Mouse (Mus musculus): ENCODE data around the gene Card9. TPM values are rescaled to one million over a fixed set of nuclear protein-coding genes. Genes with fewer than 3 reads are reported as not detected.
"Not testable (repeated sequence)": the region's sequence is repeated elsewhere in the genome, so short reads cannot be mapped to it uniquely, and the experiment has no call there.

The Card9 gene
- total and polyA plus RNA-seq, 2 experiments from 2014 or later: 0.31 to 1.5 TPM

GRCm38 (mm10) chr2:26390954-26391353, 30.2 kb upstream of the Card9 start:
- TF ChIP-seq CTCF (IDR thresholded peaks at IDR 0.05; ENCODE audit: low read depth): no peak
- TF ChIP-seq EP300 (IDR thresholded peaks at IDR 0.05; ENCODE audit: low read depth): no peak
- 81% methylated on average over 3 of the region's 3 CpGs for WGBS
- Histone ChIP-seq H3K9ac (replicated peaks; ENCODE audit: low read depth, low read length) (no peak overlapping the region), H3K9me3 (replicated peaks; ENCODE audit: control insufficient read depth, low read length) (no peaks in the 10 kb centered on the region), H3K27ac (ENCODE audit: low read depth) (no peak overlapping the region), H3K4me2 (ENCODE audit: low read depth, low read length) (no peak overlapping the region), H3K4me3 (ENCODE audit: low read depth, low read length) (no peak overlapping the region), H3K4me1 (ENCODE audit: control insufficient read depth, insufficient read depth) (peaks cover 10% of the 10 kb centered on the region), H3K27me3 (ENCODE audit: control insufficient read depth, insufficient read depth, low read length) (no peaks in the 10 kb centered on the region), H3K36me3 (replicated peaks; ENCODE audit: control insufficient read depth, insufficient read depth, low read length) (peaks cover 74% of the 10 kb centered on the region)
- ATAC-seq (ENCODE audit: insufficient read depth, low read depth) (no peak), DNase-seq (ENCODE audit: low spot score) (no peak)

DNA sequence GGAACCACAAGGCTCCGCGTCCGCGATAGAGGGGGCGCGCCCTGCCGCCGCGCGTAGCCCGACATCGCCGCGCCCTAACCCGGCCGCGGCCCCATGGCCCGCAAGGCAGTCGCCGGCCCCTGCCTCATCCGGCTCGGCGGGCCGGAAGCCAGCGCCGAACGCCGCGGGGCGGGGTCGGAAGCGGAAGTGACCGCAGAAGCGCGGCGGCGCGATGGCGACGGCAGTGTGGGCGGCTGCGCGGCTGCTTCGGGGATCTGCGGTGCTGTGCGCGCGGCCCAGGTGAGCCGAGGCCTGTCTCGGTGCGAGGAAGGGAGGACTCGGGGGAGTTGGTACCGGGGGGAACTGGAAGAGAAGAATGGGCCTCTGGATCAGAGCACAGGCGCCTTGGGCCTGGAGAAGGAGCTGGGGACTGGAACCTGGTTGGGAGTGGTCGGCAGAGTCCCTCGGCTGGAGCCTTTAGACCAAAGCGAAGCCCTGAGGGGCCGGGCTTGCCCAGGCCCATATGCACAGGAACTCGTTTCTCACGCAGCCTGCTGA, 28.5 kb upstream of the Card9 start, which contains the start of the genes Entr1 and Pmpca:
Gene Entr1, minus strand, starts transcription at position 163 of the 537 bp plus-strand sequence.
Gene Pmpca, plus strand, starts transcription at position 186 of the 537 bp plus-strand sequence.
- no peak for TF ChIP-seq EP300 (IDR thresholded peaks at IDR 0.05; ENCODE audit: low read depth)
- Histone ChIP-seq H3K9me3 (replicated peaks; ENCODE audit: control insufficient read depth, low read length) (no peaks in the 10 kb centered on the region), H3K4me2 (ENCODE audit: low read depth, low read length) (peak within 1 kb of the TSS; percentile 99), H3K9ac (replicated peaks; ENCODE audit: low read depth, low read length) (peak within 1 kb of the TSS; percentile 91), H3K27ac (ENCODE audit: low read depth) (peak within 1 kb of the TSS; percentile 74), H3K4me1 (ENCODE audit: control insufficient read depth, insufficient read depth) (peaks cover 10% of the 10 kb centered on the region), H3K4me3 (ENCODE audit: low read depth, low read length) (peak within 1 kb of the TSS; percentile 91), H3K36me3 (replicated peaks; ENCODE audit: control insufficient read depth, insufficient read depth, low read length) (peaks cover 74% of the 10 kb centered on the region), H3K27me3 (ENCODE audit: control insufficient read depth, insufficient read depth, low read length) (no peaks in the 10 kb centered on the region)
- peak; percentile 87 for ATAC-seq (ENCODE audit: insufficient read depth, low read depth)
- peak; percentile 77 for DNase-seq (ENCODE audit: low spot score)
- under 1% methylated on average over 52 of the region's 60 CpGs for WGBS

DNA sequence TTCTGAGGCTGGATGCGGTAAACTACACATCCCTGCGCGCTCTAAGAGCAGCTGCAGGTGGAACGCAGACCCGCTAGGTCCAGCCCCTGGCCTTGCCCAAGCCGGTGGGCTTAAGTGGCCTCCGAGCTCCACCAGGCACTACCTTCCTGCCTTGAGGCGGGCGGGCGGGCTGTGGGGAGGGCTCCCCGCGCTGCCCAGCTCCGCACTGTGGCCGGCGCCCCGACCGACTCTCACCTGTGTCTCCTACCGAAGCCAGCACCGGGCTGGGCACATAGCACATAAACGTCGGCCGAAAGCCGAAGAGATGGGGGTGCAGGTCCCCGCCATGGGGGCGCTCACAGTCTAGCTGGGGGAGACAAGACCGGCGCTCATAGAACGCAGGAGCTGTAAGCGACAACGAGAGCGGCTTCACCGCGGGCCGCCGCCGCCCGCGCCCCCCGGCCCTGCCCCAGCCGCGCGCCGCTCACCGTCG, 28.0 kb upstream of the Card9 start:
- no peak for DNase-seq (ENCODE audit: low spot score)
- no peak for TF ChIP-seq EP300 (IDR thresholded peaks at IDR 0.05; ENCODE audit: low read depth)
- no peak for TF ChIP-seq CTCF (IDR thresholded peaks at IDR 0.05; ENCODE audit: low read depth)
- WGBS: under 1% methylated on average over 32 of the region's 45 CpGs
- Histone ChIP-seq H3K36me3 (replicated peaks; ENCODE audit: control insufficient read depth, insufficient read depth, low read length) (peaks cover 74% of the 10 kb centered on the region), H3K27ac (ENCODE audit: low read depth) (peak overlapping the region; percentile 74), H3K4me2 (ENCODE audit: low read depth, low read length) (peak overlapping the region; percentile 99), H3K4me3 (ENCODE audit: low read depth, low read length) (peak overlapping the region; percentile 91), H3K27me3 (ENCODE audit: control insufficient read depth, insufficient read depth, low read length) (no peaks in the 10 kb centered on the region), H3K9me3 (replicated peaks; ENCODE audit: control insufficient read depth, low read length) (no peaks in the 10 kb centered on the region), H3K9ac (replicated peaks; ENCODE audit: low read depth, low read length) (peak overlapping the region; percentile 91), H3K4me1 (ENCODE audit: control insufficient read depth, insufficient read depth) (peaks cover 10% of the 10 kb centered on the region)
- peak; percentile 49 for ATAC-seq (ENCODE audit: insufficient read depth, low read depth)

DNA sequence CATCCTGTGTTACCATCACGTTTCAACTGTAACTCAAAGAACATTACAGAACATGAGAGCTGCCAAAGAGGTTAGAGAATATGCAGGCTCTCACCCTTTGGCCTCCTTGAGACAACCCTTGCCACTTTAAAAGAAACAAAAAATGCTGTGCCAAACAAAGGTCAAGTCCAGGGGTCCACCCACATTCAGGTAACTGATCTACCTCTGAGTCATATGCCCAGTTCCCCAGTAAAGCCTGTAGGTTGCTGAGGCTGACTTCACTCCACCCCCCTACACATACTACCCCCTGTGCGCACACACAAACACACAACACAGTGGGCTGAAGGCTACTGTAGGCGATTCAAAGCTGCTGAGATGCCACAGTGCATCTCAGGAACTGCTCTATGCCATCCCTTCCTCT, 27.0 kb upstream of the Card9 start:
- Histone ChIP-seq H3K36me3 (replicated peaks; ENCODE audit: control insufficient read depth, insufficient read depth, low read length) (peaks cover 74% of the 10 kb centered on the region), H3K27ac (ENCODE audit: low read depth) (no peak overlapping the region), H3K4me3 (ENCODE audit: low read depth, low read length) (no peak overlapping the region), H3K27me3 (ENCODE audit: control insufficient read depth, insufficient read depth, low read length) (no peaks in the 10 kb centered on the region), H3K4me1 (ENCODE audit: control insufficient read depth, insufficient read depth) (peaks cover 10% of the 10 kb centered on the region), H3K9ac (replicated peaks; ENCODE audit: low read depth, low read length) (no peak overlapping the region), H3K4me2 (ENCODE audit: low read depth, low read length) (no peak overlapping the region), H3K9me3 (replicated peaks; ENCODE audit: control insufficient read depth, low read length) (no peaks in the 10 kb centered on the region)
- no peak for TF ChIP-seq CTCF (IDR thresholded peaks at IDR 0.05; ENCODE audit: low read depth)
- ATAC-seq (ENCODE audit: insufficient read depth, low read depth) (no peak), DNase-seq (ENCODE audit: low spot score) (no peak)
- WGBS: 75% methylated on average over 3 of the region's 3 CpGs

DNA sequence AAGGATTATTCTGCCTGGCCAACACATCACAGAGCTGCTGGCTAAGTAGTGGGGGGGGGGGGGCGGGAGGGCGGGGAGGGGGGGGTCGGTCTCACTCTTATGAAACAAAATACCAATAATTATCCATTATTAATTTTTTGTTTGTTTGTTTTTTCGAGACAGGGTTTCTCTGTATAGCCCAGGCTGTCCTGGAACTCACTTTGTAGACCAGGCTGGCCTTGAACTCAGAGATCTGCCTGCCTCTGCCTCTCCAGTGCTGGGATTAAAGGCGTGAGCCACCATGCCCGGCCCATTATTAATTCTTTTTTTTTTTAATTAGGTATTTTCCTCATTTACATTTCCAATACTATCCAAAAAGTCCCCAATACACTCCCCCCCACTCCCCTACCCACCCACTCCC, 20.2 kb upstream of the Card9 start:
- Histone ChIP-seq H3K4me3 (ENCODE audit: low read depth, low read length) (peak overlapping the region; percentile 61), H3K36me3 (replicated peaks; ENCODE audit: control insufficient read depth, insufficient read depth, low read length) (peaks cover 69% of the 10 kb centered on the region), H3K4me2 (ENCODE audit: low read depth, low read length) (peak overlapping the region; percentile 86)
- WGBS: 36% methylated on average over 6 of the region's 6 CpGs
- not testable (repeated sequence) for DNase-seq (ENCODE audit: low spot score); H3K27me3 ChIP-seq (ENCODE audit: control insufficient read depth, insufficient read depth, low read length); H3K9ac ChIP-seq (replicated peaks; ENCODE audit: low read depth, low read length); H3K4me1 ChIP-seq (ENCODE audit: control insufficient read depth, insufficient read depth); H3K9me3 ChIP-seq (replicated peaks; ENCODE audit: control insufficient read depth, low read length); ATAC-seq (ENCODE audit: insufficient read depth, low read depth); H3K27ac ChIP-seq (ENCODE audit: low read depth)

Data from heart, postnatal 0 days (tissue).